Mouse (Mus musculus): ENCODE measurements at regions not wholly inside any gene's neighbourhood (a gene's known extent, or its start where the extent isn't known, plus 50 kb on each side); places are given as distances from the start of the nearest gene placed in this dataset.

GRCm38 (mm10) chr19:36229941-36230340, 110.0 kb upstream of the Ankrd1 start:
- no peak for DNase-seq (ENCODE audit: low read depth, low spot score)

- DNase-seq (ENCODE audit: low read depth, low spot score) = peak; percentile 76
Observed at GRCm38 (mm10) chr19:36235131-36235530, 113.0 kb upstream of the Pcgf5 start.

GRCm38 (mm10) chr19:36236576-36237345, 111.3 kb upstream of the Pcgf5 start:
- DNase-seq (ENCODE audit: low read depth, low spot score) = peak; percentile 49

GRCm38 (mm10) chr19:36237751-36238150, 110.4 kb upstream of the Pcgf5 start:
- DNase-seq (ENCODE audit: low read depth, low spot score) = no peak

- no peak for DNase-seq (ENCODE audit: low read depth, low spot score)
Observed at GRCm38 (mm10) chr19:36238536-36238935, 109.6 kb upstream of the Pcgf5 start.

- DNase-seq (ENCODE audit: low read depth, low spot score) = no peak
Observed at GRCm38 (mm10) chr19:36242396-36242795, 105.7 kb upstream of the Pcgf5 start.

- peak; percentile 39 for DNase-seq (ENCODE audit: low read depth, low spot score)
Observed at GRCm38 (mm10) chr19:36242946-36243345, 105.2 kb upstream of the Pcgf5 start.

- DNase-seq (ENCODE audit: low read depth, low spot score) = no peak
Observed at GRCm38 (mm10) chr19:36252522-36252921, 95.6 kb upstream of the Pcgf5 start.

GRCm38 (mm10) chr19:36257748-36258538, 90.2 kb upstream of the Pcgf5 start:
- no peak for DNase-seq (ENCODE audit: low read depth, low spot score)

GRCm38 (mm10) chr19:36261819-36262218, 86.3 kb upstream of the Pcgf5 start:
- no peak for DNase-seq (ENCODE audit: low read depth, low spot score)

- DNase-seq (ENCODE audit: low read depth, low spot score) = no peak
Observed at GRCm38 (mm10) chr19:36263923-36264322, 84.2 kb upstream of the Pcgf5 start.

- no peak for DNase-seq (ENCODE audit: low read depth, low spot score)
Observed at GRCm38 (mm10) chr19:36264397-36264796, 83.7 kb upstream of the Pcgf5 start.

- no peak for DNase-seq (ENCODE audit: low read depth, low spot score)
Observed at GRCm38 (mm10) chr19:36265276-36265675, 82.8 kb upstream of the Pcgf5 start.

- DNase-seq (ENCODE audit: low read depth, low spot score) = no peak
Observed at GRCm38 (mm10) chr19:36266346-36266745, 81.8 kb upstream of the Pcgf5 start.

- DNase-seq (ENCODE audit: low read depth, low spot score) = no peak
Observed at GRCm38 (mm10) chr19:36273466-36273865, 74.6 kb upstream of the Pcgf5 start.

GRCm38 (mm10) chr19:36285465-36285864, 62.6 kb upstream of the Pcgf5 start:
- DNase-seq (ENCODE audit: low read depth, low spot score) = no peak

GRCm38 (mm10) chr19:36290778-36291177, 57.3 kb upstream of the Pcgf5 start:
- DNase-seq (ENCODE audit: low read depth, low spot score) = no peak

GRCm38 (mm10) chr19:36293177-36293969, 54.7 kb upstream of the Pcgf5 start:
- no peak for DNase-seq (ENCODE audit: low read depth, low spot score)

Data from ES-CJ7 (cell line).